16 mouse cellular contexts compared by ENCODE assay signal in the genomic region with DNA sequence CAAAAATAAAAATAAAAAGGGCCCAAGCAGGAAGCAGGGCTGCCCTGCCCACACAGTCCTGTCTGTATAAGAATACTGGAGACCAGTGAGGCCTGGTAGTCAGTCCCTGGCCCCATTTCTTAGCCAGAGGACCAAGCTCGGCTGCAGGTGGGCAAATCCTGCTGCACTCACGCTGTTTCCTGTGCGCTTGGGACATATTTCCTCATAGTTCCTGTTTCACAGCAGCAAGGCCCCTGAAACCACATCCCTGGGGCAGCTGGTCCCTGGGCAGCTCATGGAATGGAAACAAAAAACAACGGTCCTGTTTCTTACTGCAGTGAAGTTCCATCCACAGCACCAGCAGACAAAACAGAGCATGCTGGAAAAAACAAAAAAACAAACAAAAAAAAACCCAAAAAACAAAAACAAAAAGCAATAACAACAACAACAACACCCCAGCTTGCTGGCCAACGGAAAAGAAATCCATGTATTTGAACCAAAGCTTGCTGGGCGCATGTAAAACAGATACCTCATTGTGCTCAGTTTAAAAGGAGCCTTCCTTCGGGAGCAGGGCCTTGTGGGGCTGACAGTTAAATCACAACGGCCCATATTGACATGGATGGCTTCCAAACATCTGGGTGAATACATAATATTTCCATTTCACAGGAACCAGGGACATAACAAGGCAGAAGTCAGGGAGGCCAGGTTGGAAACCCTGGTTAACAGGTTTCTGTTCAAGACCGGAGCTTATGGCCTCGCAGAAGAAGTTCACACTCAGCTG.
DNase-seq lines count a peak whose midpoint lies in the region; ATAC-seq lines count a peak whose summit lies in the region.
"Had no signal": no experiment of that assay in that cellular context is flagged by ENCODE, and none has a peak within 500 bp of the region (broad histone marks: within the 10 kb centered on the region; RNA-seq: fewer than 3 reads in every experiment).

No protein-coding gene starts in this region.

- DNase-seq in intestine, embryonic 14.5 days (ENCODE audit: low spot score): no peak
- peak; percentile 60 for DNase-seq in retina, postnatal 1 day
- DNase-seq in retina, embryonic 14.5 days (ENCODE audit: low spot score): no peak
- no peak for DNase-seq in kidney, adult 8-10 months
- DNase-seq in cerebellum, adult 11-12 months: no peak
- DNase-seq: cerebellum, postnatal 10 days; layer of hippocampus, postnatal 36 days had no signal

- no peak overlapping the region for H3K9ac ChIP-seq in intestine, embryonic 14.5 days (ENCODE audit: low read length)
- no peak overlapping the region for H3K9ac ChIP-seq in intestine, embryonic 16.5 days (ENCODE audit: low read depth, low read length)
- no peak overlapping the region for H3K9ac ChIP-seq in stomach, embryonic 15.5 days
- H3K9ac ChIP-seq: liver, embryonic 14.5 days had no signal

- peak overlapping the region; percentile 70; the same call in 1 of the 2 replicates for H3K27ac ChIP-seq in intestine, embryonic 14.5 days (ENCODE audit: low read depth)
- H3K27ac ChIP-seq in intestine, embryonic 16.5 days (ENCODE audit: low read length): no peak overlapping the region
- H3K27ac ChIP-seq in stomach, embryonic 15.5 days: peak overlapping the region; percentile 76; the same call in 1 of the 2 replicates
- H3K27ac ChIP-seq: hindbrain, postnatal 0 days; liver, embryonic 14.5 days had no signal

- 47% methylated on average over 10 of the region's 10 CpGs for WGBS in intestine, embryonic 14.5 days
- 49% methylated on average over 10 of the region's 10 CpGs for WGBS in intestine, embryonic 16.5 days
- WGBS in stomach, embryonic 15.5 days: 55% methylated on average over 10 of the region's 10 CpGs

- H3K36me3 ChIP-seq in intestine, embryonic 14.5 days (ENCODE audit: control insufficient read depth, insufficient read depth, low read length): no peaks in the 10 kb centered on the region
- no peaks in the 10 kb centered on the region for H3K36me3 ChIP-seq in intestine, embryonic 16.5 days (ENCODE audit: control insufficient read depth, insufficient read depth, low read length)
- no peaks in the 10 kb centered on the region for H3K36me3 ChIP-seq in stomach, embryonic 15.5 days

- H3K4me1 ChIP-seq in intestine, embryonic 14.5 days (replicated peaks; ENCODE audit: control insufficient read depth, insufficient read depth, low read length): peaks cover 74% of the 10 kb centered on the region
- H3K4me1 ChIP-seq in intestine, embryonic 16.5 days (ENCODE audit: control insufficient read depth, insufficient read depth, low read length): peaks cover 52% of the 10 kb centered on the region
- peaks cover 48% of the 10 kb centered on the region for H3K4me1 ChIP-seq in stomach, embryonic 15.5 days

- H3K4me3 ChIP-seq in intestine, embryonic 14.5 days (ENCODE audit: low read depth, low read length): no peak overlapping the region
- H3K4me3 ChIP-seq in intestine, embryonic 16.5 days (ENCODE audit: low read length): no peak overlapping the region
- H3K4me3 ChIP-seq in stomach, embryonic 15.5 days (replicated peaks): no peak overlapping the region
- H3K4me3 ChIP-seq: erythroblast, embryonic 14.5 days; myocyte had no signal

- no peaks in the 10 kb centered on the region for H3K27me3 ChIP-seq in intestine, embryonic 14.5 days (replicated peaks; ENCODE audit: control insufficient read depth, insufficient read depth, low read length)
- no peaks in the 10 kb centered on the region for H3K27me3 ChIP-seq in intestine, embryonic 16.5 days (replicated peaks; ENCODE audit: control insufficient read depth, insufficient read depth, low read length)
- no peaks in the 10 kb centered on the region for H3K27me3 ChIP-seq in stomach, embryonic 15.5 days (replicated peaks)
- H3K27me3 ChIP-seq: CH12.LX, Patski had no signal

- no peaks in the 10 kb centered on the region for H3K9me3 ChIP-seq in intestine, embryonic 14.5 days (ENCODE audit: control insufficient read depth, low read length)
- H3K9me3 ChIP-seq in intestine, embryonic 16.5 days (ENCODE audit: control insufficient read depth, low read length): no peaks in the 10 kb centered on the region
- no peaks in the 10 kb centered on the region for H3K9me3 ChIP-seq in stomach, embryonic 15.5 days

- H3K4me2 ChIP-seq in intestine, embryonic 14.5 days (ENCODE audit: low read length): no peak overlapping the region
- H3K4me2 ChIP-seq in intestine, embryonic 16.5 days (ENCODE audit: low read depth, low read length): no peak overlapping the region
- no peak overlapping the region for H3K4me2 ChIP-seq in stomach, embryonic 15.5 days

- ATAC-seq in intestine, embryonic 14.5 days (replicated peaks; ENCODE audit: low FRiP score, low TSS enrichment, low read depth): no peak
- ATAC-seq in intestine, embryonic 16.5 days: no peak
- peak; percentile 97 for ATAC-seq in granulocyte monocyte progenitor cell, adult 5-6 weeks (replicated peaks; ENCODE audit: poor library complexity, severe bottlenecking)
- no peak for ATAC-seq in stomach, embryonic 15.5 days (ENCODE audit: insufficient read depth, low FRiP score, low read depth)
- ATAC-seq: hindbrain, postnatal 0 days; Patski had no signal
